ENCODE assay signal across 13 mouse cellular contexts in the genomic region with DNA sequence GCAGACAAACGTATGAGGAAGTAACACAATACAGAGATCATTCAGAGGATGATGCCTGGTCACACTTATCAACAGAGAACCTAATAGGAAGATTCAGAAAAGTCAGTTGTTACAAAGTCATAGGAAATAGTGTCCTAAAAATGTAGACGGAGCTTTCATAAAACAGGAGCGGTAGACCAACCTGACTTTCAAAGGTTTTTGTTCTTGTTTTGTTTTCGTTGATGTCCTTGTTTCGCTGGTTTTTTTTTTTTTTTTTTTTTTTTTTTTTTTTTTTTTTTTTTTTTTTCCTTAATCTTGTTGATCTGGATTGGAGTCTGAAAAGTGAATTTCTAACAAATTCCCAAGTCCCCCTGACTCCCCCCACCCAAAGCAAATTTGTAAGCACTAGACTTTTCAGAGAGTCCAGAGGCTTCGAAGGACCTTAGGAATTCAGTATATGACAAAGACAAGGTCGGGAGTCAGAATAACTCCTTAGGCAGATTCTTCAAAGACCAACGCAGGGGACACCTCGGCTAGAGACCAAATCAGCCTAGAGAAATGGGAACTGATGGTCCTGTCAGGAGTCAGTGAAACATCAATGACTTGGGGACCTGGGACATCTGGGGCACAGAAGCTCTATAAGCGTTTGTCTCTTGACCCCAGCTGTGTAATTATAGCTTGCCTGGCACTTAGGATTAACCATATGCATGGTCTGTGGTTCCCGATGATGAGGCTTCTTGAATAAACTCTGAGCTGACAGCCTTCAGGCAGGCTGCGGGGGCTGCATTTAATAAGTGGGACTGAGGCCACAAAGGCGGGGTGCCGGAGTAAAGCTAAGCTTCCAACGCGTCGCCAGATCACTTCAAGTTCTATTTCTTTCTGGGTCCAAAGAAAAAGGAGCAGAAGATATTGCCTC.
DNase-seq lines count a peak whose midpoint lies in the region; ATAC-seq lines count a peak whose summit lies in the region.
"Had no signal": no experiment of that assay in that cellular context is flagged by ENCODE, and none has a peak within 500 bp of the region (broad histone marks: within the 10 kb centered on the region; RNA-seq: fewer than 3 reads in every experiment).

No protein-coding gene starts in this region.

- H3K9ac ChIP-seq in hindbrain, embryonic 16.5 days (ENCODE audit: low read depth, low read length) = peak overlapping the region; percentile 36
- no peak overlapping the region for H3K9ac ChIP-seq in neural tube, embryonic 11.5 days (ENCODE audit: low read length)
- H3K9ac ChIP-seq: kidney, embryonic 15.5 days; liver, postnatal 0 days had no signal

- H3K9me3 ChIP-seq in forebrain, embryonic 10.5 days = no peaks in the 10 kb centered on the region
- no peaks in the 10 kb centered on the region for H3K9me3 ChIP-seq in hindbrain, embryonic 16.5 days (ENCODE audit: control insufficient read depth, low read length)
- H3K9me3 ChIP-seq in neural tube, embryonic 11.5 days (ENCODE audit: control insufficient read depth, low read length) = no peaks in the 10 kb centered on the region
- H3K9me3 ChIP-seq: kidney, embryonic 15.5 days had no signal

- intact Hi-C loops in heart, postnatal 36 days (cut with DNase I) = no loop called here

- H3K4me1 ChIP-seq in forebrain, embryonic 10.5 days = peaks cover 18% of the 10 kb centered on the region
- H3K4me1 ChIP-seq in hindbrain, embryonic 16.5 days (ENCODE audit: control insufficient read depth, insufficient read depth, low read depth, low read length) = peaks cover 5% of the 10 kb centered on the region
- H3K4me1 ChIP-seq in neural tube, embryonic 11.5 days (ENCODE audit: control insufficient read depth, insufficient read depth, low read length) = no peaks in the 10 kb centered on the region

- H3K27ac ChIP-seq in forebrain, embryonic 10.5 days = peak overlapping the region; percentile 20; the same call in 1 of the 2 replicates
- H3K27ac ChIP-seq in hindbrain, embryonic 16.5 days (ENCODE audit: low read depth, low read length) = no peak overlapping the region
- H3K27ac ChIP-seq in neural tube, embryonic 11.5 days (ENCODE audit: low read depth, low read length) = peak overlapping the region; percentile 21; the same call in 1 of the 2 replicates
- H3K27ac ChIP-seq: kidney, embryonic 15.5 days; left cerebral cortex, adult 2 months had no signal

- no peak overlapping the region for H3K4me3 ChIP-seq in forebrain, embryonic 10.5 days
- H3K4me3 ChIP-seq in hindbrain, embryonic 16.5 days (ENCODE audit: low read length) = no peak overlapping the region
- no peak overlapping the region for H3K4me3 ChIP-seq in neural tube, embryonic 11.5 days (ENCODE audit: low read depth, low read length)
- H3K4me3 ChIP-seq: kidney, embryonic 15.5 days; left cerebral cortex, adult 2 months; myocyte had no signal

- H3K27me3 ChIP-seq in forebrain, embryonic 10.5 days (ENCODE audit: poor library complexity, severe bottlenecking) = no peaks in the 10 kb centered on the region
- no peaks in the 10 kb centered on the region for H3K27me3 ChIP-seq in hindbrain, embryonic 16.5 days (replicated peaks; ENCODE audit: control insufficient read depth, insufficient read depth, low read length)
- H3K27me3 ChIP-seq in neural tube, embryonic 11.5 days (ENCODE audit: control insufficient read depth, insufficient read depth, low read length) = no peaks in the 10 kb centered on the region
- H3K27me3 ChIP-seq: kidney, embryonic 15.5 days had no signal

- H3K36me3 ChIP-seq in forebrain, embryonic 10.5 days (replicated peaks) = no peaks in the 10 kb centered on the region
- H3K36me3 ChIP-seq in hindbrain, embryonic 16.5 days (ENCODE audit: control insufficient read depth, insufficient read depth, low read length) = no peaks in the 10 kb centered on the region
- no peaks in the 10 kb centered on the region for H3K36me3 ChIP-seq in neural tube, embryonic 11.5 days (ENCODE audit: control insufficient read depth, insufficient read depth, low read length)
- H3K36me3 ChIP-seq: kidney, embryonic 15.5 days had no signal

- no peak overlapping the region for H3K4me2 ChIP-seq in hindbrain, embryonic 16.5 days (ENCODE audit: low read length)
- no peak overlapping the region for H3K4me2 ChIP-seq in neural tube, embryonic 11.5 days (ENCODE audit: low read depth)
- H3K4me2 ChIP-seq: kidney, embryonic 15.5 days had no signal

- peak; percentile 64 for ATAC-seq in hindbrain, embryonic 16.5 days
- ATAC-seq in neural tube, embryonic 11.5 days (ENCODE audit: insufficient read depth, low FRiP score, low TSS enrichment) = peak; percentile 62; the same call in 1 of the 2 replicates
- ATAC-seq: liver, postnatal 0 days had no signal

- DNase-seq in embryo, embryonic 11.5 days (ENCODE audit: low read depth, low spot score) = peak; percentile 8
- peak; percentile 14 for DNase-seq in forebrain, embryonic 10.5 days (ENCODE audit: extremely low spot score, low spot score)
- peak; percentile 36 for DNase-seq in neural tube, embryonic 11.5 days (ENCODE audit: low spot score)
- DNase-seq in heart, postnatal 36 days = no peak
- no peak for DNase-seq in kidney, adult 18-20 months
- DNase-seq in lung, postnatal 25 days (ENCODE audit: low spot score) = no peak
- DNase-seq: adrenal gland, postnatal 25 days; cerebellum, adult 9-10 months; liver, postnatal 0 days had no signal

- WGBS in forebrain, embryonic 10.5 days = 58% methylated on average over 17 of the region's 17 CpGs
- WGBS in hindbrain, embryonic 16.5 days = 39% methylated on average over 17 of the region's 17 CpGs
- whole genome bisulfite sequencing in neural tube, embryonic 11.5 days = 57% methylated on average over 17 of the region's 17 CpGs

Comparison
In these comparisons a context has a peak if more than half of its experiments do, and no peak if none do; other contexts are left out.
1. DNase-seq: peak in embryo, embryonic 11.5 days (single experiment), forebrain, embryonic 10.5 days (single experiment) and neural tube, embryonic 11.5 days (single experiment); none in heart, postnatal 36 days (0 of 2), kidney, adult 18-20 months (single experiment) and lung, postnatal 25 days (single experiment).